Mouse (Mus musculus) T-cell, adult 2 months (primary cell): ENCODE results near the gene Elovl1.

Experiments used
- DNase-seq: peaks from one replicate; pipeline ENCODE4 v3.0.0; 2022; ENCODE audit warnings: low spot score

Elovl1 gene

DNA sequence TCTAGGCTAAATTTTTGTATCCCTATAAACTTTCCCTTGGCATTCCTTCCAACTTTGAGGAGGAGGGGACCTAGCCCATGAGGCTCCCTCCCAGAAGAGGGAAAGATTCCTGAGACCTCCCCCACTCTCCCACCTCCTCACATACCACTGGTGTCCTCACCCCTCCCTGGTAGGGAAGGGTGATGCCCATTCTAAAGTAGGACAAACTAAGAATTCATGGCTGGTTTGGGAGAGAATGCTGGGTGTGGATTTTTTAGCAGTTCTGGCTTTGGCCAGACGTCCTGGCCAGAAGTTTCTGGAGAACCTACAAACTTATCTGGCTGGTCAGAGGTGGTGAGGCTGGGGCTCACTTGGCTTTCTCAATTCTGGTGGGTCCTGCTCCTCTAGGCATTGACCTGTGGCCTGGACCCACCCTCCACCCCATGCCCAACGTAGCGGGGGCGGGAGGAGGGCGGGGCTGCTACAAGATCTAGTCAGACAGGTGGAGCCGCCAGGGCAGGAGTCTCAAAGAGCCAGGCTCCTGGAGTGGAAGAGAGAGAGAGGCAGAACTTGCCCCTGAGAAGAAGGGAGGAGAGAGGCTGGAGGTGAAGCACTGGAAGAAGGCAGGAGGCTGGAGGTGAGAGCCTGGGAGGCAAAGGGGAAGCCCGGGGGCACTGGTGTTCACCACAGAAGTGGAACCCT lies 1.5 kb downstream of the Elovl1 start:
- DNase-seq, result no peak

DNA sequence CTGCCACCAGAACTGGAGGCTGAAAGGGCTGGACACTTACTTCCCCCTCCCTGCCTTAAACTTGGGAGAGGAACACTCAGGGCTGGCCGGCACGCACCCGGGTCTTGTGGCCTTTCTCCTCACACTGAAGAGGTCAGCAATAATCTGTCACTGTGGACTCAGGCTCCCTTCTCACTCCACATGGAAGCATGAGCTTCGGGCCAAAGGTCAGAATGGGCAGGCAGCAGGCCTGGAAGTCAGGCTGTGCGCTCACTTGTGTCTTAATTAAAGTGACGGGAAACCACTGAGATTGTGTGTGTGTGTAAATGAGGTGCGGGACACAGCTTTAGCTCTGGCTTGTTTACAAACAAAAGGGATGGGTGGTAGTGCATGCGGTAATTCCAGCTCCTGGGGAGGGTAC lies 4.4 kb downstream of the Elovl1 start:
- DNase-seq, result no peak

DNA sequence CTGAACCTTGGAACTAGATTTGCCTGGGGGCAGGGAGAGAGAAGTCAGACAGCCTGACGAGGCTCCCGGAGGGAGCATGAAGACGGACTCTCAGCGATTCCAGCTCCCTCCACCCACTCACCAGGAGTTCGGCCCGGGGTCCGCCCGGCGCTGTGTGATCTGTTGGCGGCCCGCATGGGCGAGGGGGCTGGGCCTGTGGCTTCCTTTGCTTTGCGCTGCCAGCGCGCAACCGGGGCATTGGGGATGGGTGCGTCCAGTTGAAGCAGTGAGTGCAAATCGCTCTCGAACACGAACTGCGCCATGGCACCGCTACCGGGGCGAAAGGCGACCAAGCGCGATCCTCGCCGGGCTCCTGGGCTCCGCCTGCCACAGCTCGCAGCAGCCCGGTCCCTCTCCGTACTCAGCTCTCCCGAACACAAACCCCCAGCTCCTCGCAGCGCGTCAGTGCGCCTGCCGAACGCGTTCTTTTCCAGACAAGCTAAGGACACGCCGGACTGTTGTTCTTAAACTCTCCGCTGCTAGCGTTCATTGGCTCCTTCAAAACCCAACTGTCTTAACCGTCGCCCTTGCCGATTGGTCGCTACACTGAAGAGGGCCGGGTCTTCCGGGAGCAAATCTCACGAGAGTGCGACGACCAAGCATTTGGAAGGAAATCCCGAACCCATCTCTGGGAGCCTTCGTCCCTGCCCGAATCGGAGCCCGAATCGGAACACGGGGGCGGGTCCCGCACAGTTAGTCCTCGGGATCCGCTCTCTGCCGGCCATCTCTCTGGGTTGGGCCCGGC lies 9.1 kb downstream of the Elovl1 start, which contains the start of gene Cdc20:
Gene Cdc20 (minus strand): TSS at position 533 of the 784 bp plus-strand sequence.
- peak; percentile 91 for DNase-seq

DNA sequence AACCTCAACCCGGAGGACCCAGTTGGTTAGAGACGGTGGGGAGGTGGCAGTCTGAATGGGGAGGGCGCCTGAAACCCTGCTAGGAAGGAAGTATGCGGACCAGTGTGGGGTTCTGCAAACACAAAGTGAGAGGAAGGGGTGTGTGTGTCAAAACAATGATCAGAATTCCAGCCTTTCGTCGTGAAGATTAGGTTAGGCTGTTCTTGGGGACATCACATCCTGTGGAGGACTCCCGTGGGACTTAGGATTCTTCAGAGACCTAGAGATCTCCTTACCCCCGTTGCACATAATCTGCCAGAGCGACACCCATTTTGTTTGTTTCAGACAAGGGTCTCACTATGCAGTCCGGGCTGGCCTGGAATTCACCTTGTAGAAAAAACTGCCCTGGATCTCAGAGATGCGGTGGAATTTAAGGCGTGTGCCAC lies 9.9 kb downstream of the Elovl1 start:
- DNase-seq, result peak; percentile 16

DNA sequence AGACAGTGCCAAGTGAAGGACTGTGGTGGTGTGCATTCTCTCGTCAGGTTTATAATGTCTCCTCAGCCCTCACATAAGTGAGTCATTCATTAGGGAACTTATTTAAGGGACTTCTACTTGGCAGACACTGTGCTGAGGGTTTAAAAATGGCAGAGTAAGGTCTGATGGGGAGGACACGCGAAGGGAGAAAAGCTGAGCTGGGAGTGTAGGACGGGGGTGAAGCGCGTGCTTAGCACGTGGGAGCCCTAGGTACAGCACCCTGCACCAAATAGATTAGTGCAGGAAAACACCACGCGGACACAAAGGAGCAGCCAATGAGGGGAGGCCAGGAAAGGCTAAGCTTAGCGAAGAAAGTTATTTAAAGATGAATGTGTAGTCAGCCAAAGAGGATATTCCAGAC lies 17.2 kb downstream of the Elovl1 start:
- DNase-seq, result no peak

DNA sequence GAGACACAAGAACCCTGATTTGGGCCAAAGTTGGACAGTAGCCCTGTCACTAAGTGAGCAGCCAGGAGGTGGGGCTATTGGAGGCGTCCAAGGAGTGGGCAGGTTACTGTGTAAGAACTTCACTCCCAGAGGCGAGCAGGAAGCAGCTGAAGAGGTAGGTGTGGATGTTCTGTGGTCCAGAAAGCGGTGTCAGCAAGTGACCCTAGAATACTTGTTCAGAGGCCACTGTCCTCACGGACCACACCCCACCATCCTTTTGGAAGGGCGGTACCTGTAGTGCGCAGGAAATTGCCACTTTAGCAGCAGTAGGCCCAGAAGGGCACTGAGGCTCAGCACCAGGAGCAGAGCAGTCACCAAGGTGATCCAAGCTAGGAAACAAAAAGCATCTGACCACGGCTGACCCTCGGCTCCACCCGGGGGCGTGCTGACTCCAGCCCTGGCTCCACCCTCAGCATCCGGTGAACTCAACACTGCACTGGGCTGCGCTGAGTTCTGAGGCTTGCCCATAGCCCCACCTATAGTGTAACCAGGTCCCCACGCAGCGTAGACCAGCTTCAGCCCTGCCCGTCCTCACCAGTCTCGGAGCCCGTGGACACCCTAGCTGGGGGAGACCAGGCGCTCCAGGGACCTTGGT lies 18.0 kb downstream of the Elovl1 start:
- DNase-seq, result no peak

DNA sequence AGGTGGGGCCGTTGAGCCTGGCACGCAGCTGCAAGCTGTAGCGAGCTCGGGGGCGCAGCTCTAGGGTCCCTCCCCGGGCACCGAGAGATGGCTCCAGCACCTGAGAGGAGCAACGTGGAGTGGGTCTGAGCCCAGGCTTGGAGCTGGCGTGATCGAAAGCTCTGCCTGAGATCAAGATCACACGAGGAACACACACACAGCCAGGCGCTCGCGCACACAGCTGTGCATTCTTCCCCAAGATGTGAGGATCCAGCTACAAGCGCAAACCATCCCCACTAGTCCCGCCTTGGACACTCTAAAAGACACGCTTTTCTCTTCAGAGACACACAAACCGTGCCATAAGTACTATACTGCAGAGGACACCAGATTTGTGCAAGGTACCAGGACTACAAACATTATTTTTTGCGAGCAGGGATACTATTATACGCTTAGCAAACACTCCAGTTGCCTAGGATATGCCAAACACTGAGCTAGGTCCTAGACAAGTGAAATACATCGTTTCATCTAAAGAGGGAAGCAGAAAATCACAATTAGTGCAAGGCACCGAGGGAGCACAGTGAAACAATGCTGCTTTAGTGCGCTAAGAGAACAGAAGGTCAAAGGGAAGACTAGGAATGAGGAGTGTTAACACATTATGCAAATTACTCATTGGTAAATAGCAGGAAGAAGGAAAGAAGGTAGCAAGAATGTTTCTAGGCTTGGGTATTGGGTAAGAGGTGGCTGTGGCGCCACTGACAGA lies 18.7 kb downstream of the Elovl1 start:
- no peak for DNase-seq

DNA sequence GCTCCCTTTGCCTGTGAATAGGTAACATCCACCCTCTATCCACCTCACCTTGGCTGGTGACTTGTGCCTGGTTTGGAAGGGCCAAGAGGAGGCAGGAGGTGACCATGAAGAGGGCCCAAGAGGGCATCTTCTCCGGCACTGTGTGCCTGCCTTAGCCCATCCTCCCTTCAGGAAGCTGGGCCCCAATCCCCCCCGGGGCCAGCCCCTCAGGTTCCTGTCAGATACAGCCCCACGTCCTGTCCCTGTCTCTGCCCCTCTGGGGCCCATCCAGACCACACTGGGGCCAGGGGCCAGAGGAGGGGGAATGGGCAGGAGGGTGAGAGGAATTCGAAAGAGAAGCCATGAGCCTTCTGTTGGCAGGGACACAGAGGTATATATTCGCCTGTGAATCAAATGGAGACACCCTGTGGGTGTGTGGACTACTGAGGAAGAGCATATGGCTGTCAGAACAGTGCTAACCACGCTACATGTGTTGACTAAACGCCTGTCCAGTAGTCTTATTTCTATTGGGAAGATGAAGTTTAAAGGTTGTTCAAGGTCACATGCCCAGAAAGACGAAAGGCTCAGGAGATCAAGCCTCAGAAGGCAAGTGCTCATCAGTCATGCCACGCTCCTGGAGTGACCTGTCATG lies 29.6 kb downstream of the Elovl1 start, which contains the start of gene Mpl:
Gene Mpl (minus strand): TSS at position 169 of the 631 bp plus-strand sequence.
- no peak for DNase-seq

DNA sequence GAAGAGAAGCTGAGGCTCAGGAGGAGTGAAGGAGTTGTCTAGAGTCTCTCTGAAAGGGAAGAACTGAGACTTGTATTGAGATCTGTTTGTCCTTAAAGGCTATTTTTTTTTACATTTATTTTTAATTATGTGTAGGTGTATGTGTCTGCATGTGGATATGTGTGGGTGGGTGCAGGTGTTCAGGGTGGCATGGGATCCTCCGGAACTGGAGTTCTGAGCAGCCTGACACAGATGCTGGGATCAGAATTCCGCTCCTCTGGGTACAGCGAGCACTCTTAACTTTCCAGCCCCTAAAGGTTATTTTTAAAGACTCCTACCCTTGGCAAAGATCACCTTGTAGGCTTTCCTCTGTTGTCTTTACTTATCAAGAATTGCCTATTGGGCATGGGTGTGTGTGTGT lies 37.1 kb downstream of the Elovl1 start:
- no peak for DNase-seq

DNA sequence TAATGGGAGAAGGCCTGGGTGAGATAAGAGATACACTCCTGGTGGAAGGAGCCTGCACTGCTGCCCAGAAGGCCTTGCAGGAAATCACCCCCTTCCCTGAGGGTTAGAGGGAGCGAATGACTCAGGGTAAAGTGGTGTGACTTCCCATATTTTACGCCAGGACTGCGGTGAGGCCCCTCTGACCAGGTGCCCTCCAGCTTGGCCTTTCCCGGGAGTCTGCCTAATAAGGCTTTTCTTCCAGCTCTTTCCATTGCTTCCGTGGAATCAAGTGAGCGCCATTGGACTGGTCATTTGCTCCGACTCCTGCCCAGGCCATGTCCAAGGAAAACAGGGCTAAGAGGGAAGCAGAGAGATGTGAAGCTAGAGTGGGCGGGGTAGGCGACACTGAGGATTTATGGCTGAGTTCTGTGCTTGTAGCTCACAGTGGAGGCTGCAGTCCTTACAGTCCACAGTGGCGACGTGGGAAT lies 37.8 kb downstream of the Elovl1 start:
- DNase-seq, result no peak

DNA sequence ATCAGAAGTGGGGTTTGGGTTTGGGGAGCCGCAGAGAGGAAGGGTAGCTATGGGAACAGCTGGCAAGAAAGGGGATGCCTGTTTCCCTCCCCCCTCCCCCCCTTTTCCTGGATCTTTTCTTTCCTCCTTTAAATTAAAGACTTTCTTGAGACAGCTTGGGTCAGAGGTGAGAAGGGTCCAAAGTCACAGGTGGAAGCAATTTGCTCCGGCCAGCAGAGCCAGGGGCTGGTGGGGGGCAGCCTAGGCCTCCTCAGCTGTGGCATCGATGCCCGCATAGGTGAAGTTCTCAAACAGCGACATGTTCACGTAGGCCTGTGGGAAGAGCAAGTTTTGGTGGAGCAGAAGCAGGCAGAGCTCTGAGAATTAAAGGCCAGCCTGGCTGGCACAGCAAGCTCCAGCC lies 43.4 kb downstream of the Elovl1 start:
- no peak for DNase-seq

DNA sequence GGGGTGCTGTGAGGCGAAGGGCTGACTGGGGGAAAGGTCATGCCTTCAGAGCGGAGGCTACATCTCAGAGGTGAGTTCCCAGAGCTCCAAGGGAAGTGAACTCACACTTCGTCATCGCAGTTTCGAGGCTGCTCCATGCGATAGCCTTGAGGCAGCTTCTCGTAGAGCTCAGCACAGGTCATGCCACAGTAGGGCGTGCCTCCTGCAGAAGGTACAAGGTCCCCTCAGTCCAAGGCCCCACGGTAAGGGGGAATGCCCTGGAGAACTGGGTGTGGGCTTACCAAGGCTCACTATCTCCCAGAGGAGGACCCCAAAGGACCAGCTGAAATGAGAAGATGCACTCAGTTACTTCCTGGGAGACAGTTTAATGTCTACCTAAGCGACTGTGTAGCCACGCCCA lies 44.8 kb downstream of the Elovl1 start:
- DNase-seq, result no peak

DNA sequence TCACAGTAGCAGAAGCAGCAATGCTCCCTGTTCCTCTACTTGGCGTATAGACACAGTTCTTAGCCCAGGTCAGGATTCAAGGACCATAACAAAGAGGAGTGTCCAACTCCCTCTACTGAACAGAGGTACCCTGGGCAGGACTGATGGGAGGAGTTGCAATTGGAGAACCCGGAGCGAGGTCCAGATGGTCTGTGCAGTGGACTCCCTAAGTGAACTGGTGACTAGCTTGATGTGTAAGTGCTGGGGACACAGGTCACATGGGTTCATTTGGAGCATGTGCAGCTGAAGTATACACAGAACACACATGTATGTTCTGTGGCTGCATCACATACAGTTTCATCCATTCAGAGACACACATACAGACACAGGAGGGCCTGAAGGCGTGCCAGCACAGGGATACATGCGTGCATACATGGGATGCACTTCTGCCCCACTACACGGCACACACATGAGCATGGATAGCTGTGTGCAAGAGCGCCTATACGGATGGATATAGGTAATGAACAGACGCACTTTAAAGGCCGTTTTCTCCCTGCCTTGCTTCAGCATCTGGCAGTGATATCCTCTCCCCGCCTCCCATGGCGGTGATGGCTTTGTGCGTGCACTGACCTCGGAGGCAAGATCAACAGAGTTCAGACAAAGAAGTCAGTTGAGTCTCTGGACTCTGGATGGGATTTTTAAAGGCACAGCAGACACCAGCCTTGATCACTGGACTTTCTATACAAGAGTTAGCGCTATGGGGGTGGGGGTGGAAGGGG lies 49.1 kb downstream of the Elovl1 start:
- no peak for DNase-seq
